Mouse (Mus musculus) forebrain, embryonic 11.5 days (tissue): ENCODE data around the gene Ino80d. TPM values are rescaled to one million over a fixed set of nuclear protein-coding genes. Genes with fewer than 3 reads are reported as not detected.

Experiments used
- ATAC-seq: fragments of 200-750 bp; cut with Nextera tagmentation; replicated peaks from 2 replicates; pipeline ENCODE4 v1.8.0; 2017; ENCODE audit warnings: moderate TSS enrichment; ENCODE audit not compliant: low FRiP score
- DNase-seq: peaks from one replicate; pipeline ENCODE4 v3.0.0-alpha.2; 2017; ENCODE audit warnings: low spot score
- H3K27ac ChIP-seq: fragments of 300-500 bp; sonication (generic); 2 replicates; pipeline ENCODE4 v1.5.1; 2014; ENCODE audit warnings: low read depth, low read length
- H3K27me3 ChIP-seq: fragments of 300-500 bp; sonication (generic); 2 replicates; pipeline ENCODE4 v1.6.1; 2014; ENCODE audit warnings: mild to moderate bottlenecking, low read length, mixed read lengths; ENCODE audit not compliant: control insufficient read depth, insufficient read depth
- H3K36me3 ChIP-seq: fragments of 300-500 bp; sonication (generic); 2 replicates; pipeline ENCODE4 v1.6.1; 2014; ENCODE audit warnings: mild to moderate bottlenecking, low read length, moderate library complexity, mixed read lengths; ENCODE audit not compliant: control insufficient read depth, insufficient read depth
- H3K4me1 ChIP-seq: fragments of 300-500 bp; sonication (generic); replicated peaks from 2 replicates; pipeline ENCODE4 v1.6.1; 2014; ENCODE audit warnings: low read length, mixed read lengths; ENCODE audit not compliant: control insufficient read depth, insufficient read depth
- H3K4me2 ChIP-seq: fragments of 300-500 bp; sonication (generic); 2 replicates; pipeline ENCODE4 v1.6.1; 2014; ENCODE audit warnings: low read depth, mild to moderate bottlenecking, low read length, moderate library complexity, mixed read lengths; ENCODE audit not compliant: severe bottlenecking
- H3K4me3 ChIP-seq: fragments of 300-500 bp; sonication (generic); 2 replicates; pipeline ENCODE4 v1.5.1; 2014; ENCODE audit warnings: low read depth, low read length
- H3K9ac ChIP-seq: fragments of 300-500 bp; sonication (generic); 2 replicates; pipeline ENCODE4 v1.6.1; 2014; ENCODE audit warnings: low read length
- H3K9me3 ChIP-seq: fragments of 300-500 bp; sonication (generic); 2 replicates; pipeline ENCODE4 v1.6.1; 2016; ENCODE audit warnings: low read length, mixed read lengths; ENCODE audit not compliant: control insufficient read depth
- WGBS: fragments of 180-500 bp; shearing (Covaris S2); extraction: QIAGEN DNeasy Blood & Tissue Kit; methylation state at CpG from one replicate; pipeline ENCODE4 v1.1.7; 2014; 5-methylcytosine and 5-hydroxymethylcytosine counted together
- polyA plus RNA-seq: library from polyadenylated mRNA; unstranded; fragments of >200 nt; fragmentation: Nextera tagmentation; extraction: Ambion mirVana; gene quantifications from 2 replicates; pipeline ENCODE4 v1.2.1, GENCODE M21; 2014

The Ino80d gene
- polyA plus RNA-seq, 1 experiment from 2014 or later, result 12.6 TPM

- H3K4me1 ChIP-seq, result peaks cover 2% of the 10 kb centered on the region; the same call in 1 of the 2 replicates
- DNase-seq (no peak), ATAC-seq (no peak)
- H3K27ac ChIP-seq, result no peak overlapping the region
- H3K9me3 ChIP-seq, result no peaks in the 10 kb centered on the region
- no peak overlapping the region for H3K4me3 ChIP-seq
- 53% methylated on average over 1 of the region's 1 CpGs for WGBS
- no peaks in the 10 kb centered on the region for H3K36me3 ChIP-seq
- no peak overlapping the region for H3K9ac ChIP-seq
- no peak overlapping the region for H3K4me2 ChIP-seq
- H3K27me3 ChIP-seq, result peaks cover 5% of the 10 kb centered on the region; the same call in 1 of the 2 replicates
Measured at GRCm38 (mm10) chr1:62956942-62957645, 157.4 kb downstream of the Ino80d start.

GRCm38 (mm10) chr1:62956526-62956925, 157.9 kb downstream of the Ino80d start:
- Histone ChIP-seq H3K4me3 (no peak overlapping the region), H3K4me1 (peaks cover 2% of the 10 kb centered on the region; the same call in 1 of the 2 replicates), H3K9me3 (no peaks in the 10 kb centered on the region), H3K27me3 (peaks cover 5% of the 10 kb centered on the region; the same call in 1 of the 2 replicates), H3K9ac (no peak overlapping the region), H3K36me3 (no peaks in the 10 kb centered on the region), H3K27ac (no peak overlapping the region), H3K4me2 (no peak overlapping the region)
- DNase-seq, result no peak
- ATAC-seq, result no peak
- WGBS, result 67% methylated on average over 5 of the region's 5 CpGs

GRCm38 (mm10) chr1:62955340-62955739, 159.1 kb downstream of the Ino80d start:
- no peak overlapping the region for H3K27ac ChIP-seq
- H3K4me2 ChIP-seq, result no peak overlapping the region; the same call in 1 of the 2 replicates
- 20% methylated on average over 6 of the region's 6 CpGs for WGBS
- H3K4me3 ChIP-seq, result no peak overlapping the region
- DNase-seq (no peak), ATAC-seq (no peak)
- H3K27me3 ChIP-seq, result peaks cover 5% of the 10 kb centered on the region; the same call in 1 of the 2 replicates
- peaks cover 2% of the 10 kb centered on the region; the same call in 1 of the 2 replicates for H3K4me1 ChIP-seq
- no peak overlapping the region for H3K9ac ChIP-seq
- no peaks in the 10 kb centered on the region for H3K36me3 ChIP-seq
- no peaks in the 10 kb centered on the region for H3K9me3 ChIP-seq

- Histone ChIP-seq H3K9me3 (no peaks in the 10 kb centered on the region), H3K27me3 (peaks cover 5% of the 10 kb centered on the region; the same call in 1 of the 2 replicates), H3K36me3 (no peaks in the 10 kb centered on the region), H3K4me1 (peaks cover 2% of the 10 kb centered on the region; the same call in 1 of the 2 replicates), H3K4me3 (no peak overlapping the region), H3K9ac (no peak overlapping the region), H3K4me2 (no peak overlapping the region), H3K27ac (no peak overlapping the region)
- no peak for DNase-seq
- WGBS, result 95% methylated on average over 4 of the region's 4 CpGs
- no peak for ATAC-seq
Measured at GRCm38 (mm10) chr1:62953036-62953435, 161.4 kb downstream of the Ino80d start.

- H3K4me3 ChIP-seq, result no peak overlapping the region
- 91% methylated on average over 3 of the region's 3 CpGs for WGBS
- peaks cover 5% of the 10 kb centered on the region; the same call in 1 of the 2 replicates for H3K27me3 ChIP-seq
- no peak overlapping the region for H3K27ac ChIP-seq
- H3K36me3 ChIP-seq, result no peaks in the 10 kb centered on the region
- H3K9me3 ChIP-seq, result no peaks in the 10 kb centered on the region
- H3K9ac ChIP-seq, result no peak overlapping the region
- peaks cover 2% of the 10 kb centered on the region; the same call in 1 of the 2 replicates for H3K4me1 ChIP-seq
- DNase-seq (no peak), ATAC-seq (no peak)
- H3K4me2 ChIP-seq, result no peak overlapping the region
Measured at GRCm38 (mm10) chr1:62952319-62952718, 162.1 kb downstream of the Ino80d start.

DNA sequence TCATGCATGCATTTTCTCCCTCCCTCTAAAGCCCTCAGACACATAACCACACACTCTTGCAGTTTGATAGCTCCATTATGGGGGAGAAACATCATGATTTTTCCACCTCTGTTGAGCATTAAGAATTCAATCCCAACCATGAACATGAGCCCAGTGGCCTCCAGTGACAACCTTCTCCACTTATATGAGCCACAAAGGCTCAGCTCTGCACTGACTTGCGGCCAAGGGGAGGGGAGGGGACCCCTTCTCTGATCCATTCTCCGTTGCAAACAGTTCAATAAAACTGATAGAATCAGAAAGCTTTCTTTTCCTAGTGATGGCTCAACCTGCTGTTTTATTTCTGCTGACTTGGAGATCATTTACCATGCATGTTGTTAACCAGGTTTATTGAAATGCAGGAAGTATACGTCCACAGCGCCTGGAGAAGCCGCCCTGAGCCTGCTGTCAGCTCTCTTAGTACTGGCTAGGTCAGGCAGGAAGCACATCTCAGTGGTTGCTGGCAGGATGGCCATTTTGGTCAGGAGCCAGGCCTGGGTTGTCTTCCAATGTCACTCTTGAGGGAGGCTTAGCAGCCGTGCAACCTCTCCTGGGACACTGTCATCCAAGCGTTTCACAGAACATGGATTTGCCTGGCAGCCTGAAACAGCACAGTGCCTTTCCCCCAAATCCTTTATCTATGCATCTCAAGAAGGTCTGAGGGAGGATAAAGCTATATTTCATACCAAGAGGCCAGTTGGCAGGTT, 163.2 kb downstream of the Ino80d start:
- DNase-seq, result no peak
- no peaks in the 10 kb centered on the region for H3K36me3 ChIP-seq
- no peak overlapping the region for H3K9ac ChIP-seq
- H3K4me1 ChIP-seq, result peaks cover 2% of the 10 kb centered on the region; the same call in 1 of the 2 replicates
- no peak overlapping the region for H3K4me2 ChIP-seq
- no peak for ATAC-seq
- no peaks in the 10 kb centered on the region for H3K9me3 ChIP-seq
- H3K27ac ChIP-seq, result no peak overlapping the region
- H3K27me3 ChIP-seq, result peaks cover 5% of the 10 kb centered on the region; the same call in 1 of the 2 replicates
- 81% methylated on average over 7 of the region's 7 CpGs for WGBS
- no peak overlapping the region for H3K4me3 ChIP-seq

DNA sequence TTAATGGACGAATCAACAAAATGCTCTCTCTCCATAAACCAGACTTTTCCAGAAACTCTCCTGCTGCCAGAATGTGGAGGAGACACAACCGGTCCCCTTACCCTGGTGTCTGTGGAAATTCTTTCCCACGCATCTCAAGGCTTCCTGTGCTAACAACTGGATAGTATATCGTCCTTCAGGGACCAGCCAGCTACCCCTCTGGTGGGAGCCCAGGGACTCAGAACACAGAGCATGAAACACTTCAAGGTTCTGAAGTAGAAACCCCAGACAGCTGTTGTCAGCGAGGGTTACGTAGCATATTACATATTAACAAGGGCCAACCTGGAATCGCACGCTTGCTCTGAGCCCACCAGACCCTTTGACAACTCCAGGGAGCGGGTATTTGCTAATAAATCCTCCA, 163.9 kb downstream of the Ino80d start:
- Histone ChIP-seq H3K4me1 (peaks cover 1% of the 10 kb centered on the region; the same call in 1 of the 2 replicates), H3K4me3 (no peak overlapping the region), H3K4me2 (no peak overlapping the region), H3K27ac (no peak overlapping the region), H3K36me3 (no peaks in the 10 kb centered on the region), H3K9me3 (no peaks in the 10 kb centered on the region), H3K9ac (no peak overlapping the region), H3K27me3 (peaks cover 5% of the 10 kb centered on the region; the same call in 1 of the 2 replicates)
- DNase-seq (no peak), ATAC-seq (no peak)
- WGBS, result 86% methylated on average over 9 of the region's 9 CpGs

- no peaks in the 10 kb centered on the region for H3K36me3 ChIP-seq
- no peak overlapping the region for H3K4me2 ChIP-seq
- no peak overlapping the region for H3K4me3 ChIP-seq
- no peak overlapping the region for H3K9ac ChIP-seq
- peaks cover 2% of the 10 kb centered on the region; the same call in 1 of the 2 replicates for H3K27me3 ChIP-seq
- no peaks in the 10 kb centered on the region for H3K4me1 ChIP-seq
- H3K27ac ChIP-seq, result no peak overlapping the region
- H3K9me3 ChIP-seq, result no peaks in the 10 kb centered on the region
- no peak for ATAC-seq
- DNase-seq, result no peak
Measured at GRCm38 (mm10) chr1:62947807-62948206, 166.7 kb downstream of the Ino80d start.
